Mouse (Mus musculus) bone marrow, adult 2 months (tissue): Measurements from ENCODE around the gene Kdf1. TPM values are rescaled to one million over a fixed set of nuclear protein-coding genes. Genes with fewer than 3 reads are reported as not detected.

Experiments used
- H3K27ac ChIP-seq: fragments of 200-500 bp; 2 replicates; pipeline ENCODE4 v1.5.1; 2012; ENCODE audit warnings: low read depth, mild to moderate bottlenecking, control low read depth, inconsistent platforms, low read length; ENCODE audit not compliant: control insufficient read depth, poor library complexity, insufficient read depth
- H3K4me1 ChIP-seq: fragments of 200-500 bp; 2 replicates; pipeline ENCODE4 v1.6.1; 2011; ENCODE audit warnings: low read length; ENCODE audit not compliant: control insufficient read depth, insufficient read depth
- H3K4me3 ChIP-seq: fragments of 200-500 bp; replicated peaks from 2 replicates; pipeline ENCODE3; 2011; ENCODE audit warnings: mild to moderate bottlenecking, low read depth, low read length, control low read depth; ENCODE audit not compliant: control insufficient read depth
- CTCF ChIP-seq: fragments of 200-500 bp; IDR thresholded peaks from 2 replicates; pipeline ENCODE4 v1.5.1; 2011; ENCODE audit warnings: low read length, control low read depth; ENCODE audit not compliant: control insufficient read depth, insufficient read depth
- POLR2A ChIP-seq: fragments of 200-500 bp; IDR thresholded peaks from 2 replicates; pipeline ENCODE4 v1.6.1; 2011; ENCODE audit warnings: low read depth, mild to moderate bottlenecking, control low read depth, low read length, borderline replicate concordance; ENCODE audit not compliant: control insufficient read depth
- WGBS: fragments of 180-500 bp; shearing (Covaris S2); methylation state at CpG from one replicate; pipeline ENCODE4 v1.1.7; 2018; 5-methylcytosine and 5-hydroxymethylcytosine counted together
- polyA plus RNA-seq: library from polyadenylated mRNA; stranded (reverse); fragments of >200 nt; gene quantifications from 2 replicates; pipeline ENCODE4 v1.2.4, GENCODE M21; 2011; ENCODE audit warnings: low replicate concordance; ENCODE audit not compliant: missing spikeins, insufficient read depth, insufficient read length

The Kdf1 gene
- polyA plus RNA-seq, 1 experiment = 1.2 TPM

- 91% methylated on average over 12 of the region's 12 CpGs for WGBS
- no peak overlapping the region for H3K27ac ChIP-seq
- H3K4me1 ChIP-seq = peaks cover 3% of the 10 kb centered on the region
- H3K4me3 ChIP-seq = no peak overlapping the region
- TF ChIP-seq POLR2A (no peak), CTCF (no peak)
Observed at GRCm38 (mm10) chr4:133577983-133578382, 59.2 kb downstream of the Kdf1 start.

Other genes with a start within 250 kb of the Kdf1 start
- gene Tmem222, start 241.2 kb upstream of the Kdf1 start, polyA plus RNA-seq = 32.6 and 38.4 TPM in 2 replicates
- gene Wdtc1, start 165.5 kb upstream of the Kdf1 start, polyA plus RNA-seq = 9.5 and 14.6 TPM in 2 replicates
- 16.6 and 31.3 TPM in 2 replicates for gene Slc9a1, start 149.3 kb upstream of the Kdf1 start, polyA plus RNA-seq
- gene Tent5b, start 38.8 kb upstream of the Kdf1 start, polyA plus RNA-seq = not detected in 2 replicates
- 3.9 TPM in 1 of 2 replicates, not detected in the other for gene Trnp1, start 20.4 kb upstream of the Kdf1 start, polyA plus RNA-seq
- 84.4 and 84.5 TPM in 2 replicates for gene Nudc, start 27.0 kb downstream of the Kdf1 start, polyA plus RNA-seq
- gene Nr0b2, start 34.4 kb downstream of the Kdf1 start, polyA plus RNA-seq = not detected in 2 replicates
- 3.8 and 12.2 TPM in 2 replicates for gene Gpatch3, start 55.8 kb downstream of the Kdf1 start, polyA plus RNA-seq
- 10.5 and 15.9 TPM in 2 replicates for gene Gpn2, start 65.4 kb downstream of the Kdf1 start, polyA plus RNA-seq
- gene Sfn, start 83.2 kb downstream of the Kdf1 start, polyA plus RNA-seq = 10.3 and 19.0 TPM in 2 replicates
- 23.6 and 39.6 TPM in 2 replicates for gene Zdhhc18, start 131.2 kb downstream of the Kdf1 start, polyA plus RNA-seq
- gene Pigv, start 153.7 kb downstream of the Kdf1 start, polyA plus RNA-seq = 2.8 and 10.4 TPM in 2 replicates
- gene Arid1a, start 237.8 kb downstream of the Kdf1 start, polyA plus RNA-seq = 38.2 and 76.0 TPM in 2 replicates